Mouse (Mus musculus) kidney, embryonic 16.5 days (tissue): Measurements from ENCODE around the gene Dnajc5. TPM values are rescaled to one million over a fixed set of nuclear protein-coding genes. Genes with fewer than 3 reads are reported as not detected.
A peak's percentile ranks its signal among the peaks of the same experiment; 100 is the strongest.

Source experiments
- ATAC-seq: fragments of 200-750 bp; cut with Nextera tagmentation; 2 replicates; pipeline ENCODE4 v1.8.0; 2017; ENCODE audit warnings: moderate TSS enrichment; ENCODE audit not compliant: low FRiP score, low TSS enrichment
- H3K27ac ChIP-seq: fragments of 300-500 bp; sonication (generic); 2 replicates; pipeline ENCODE4 v1.5.1; 2014; ENCODE audit warnings: low read length
- H3K27me3 ChIP-seq: fragments of 300-500 bp; sonication (generic); 2 replicates; pipeline ENCODE4 v1.6.1; 2014; ENCODE audit warnings: low read length, control low read depth, mixed read lengths; ENCODE audit not compliant: insufficient read depth
- H3K36me3 ChIP-seq: fragments of 300-500 bp; sonication (generic); 2 replicates; pipeline ENCODE4 v1.6.1; 2014; ENCODE audit warnings: low read length, control low read depth, mixed read lengths; ENCODE audit not compliant: insufficient read depth
- H3K4me1 ChIP-seq: fragments of 300-500 bp; sonication (generic); 2 replicates; pipeline ENCODE4 v1.6.1; 2014; ENCODE audit warnings: low read length, control low read depth, mixed read lengths; ENCODE audit not compliant: insufficient read depth
- H3K4me2 ChIP-seq: fragments of 300-500 bp; sonication (generic); replicated peaks from 2 replicates; pipeline ENCODE4 v1.6.1; 2014; ENCODE audit warnings: low read depth, low read length
- H3K4me3 ChIP-seq: fragments of 300-500 bp; sonication (generic); 2 replicates; pipeline ENCODE4 v1.5.1; 2014; ENCODE audit warnings: mild to moderate bottlenecking, low read length
- H3K9ac ChIP-seq: fragments of 300-500 bp; sonication (generic); replicated peaks from 2 replicates; pipeline ENCODE4 v1.6.1; 2014; ENCODE audit warnings: low read length
- H3K9me3 ChIP-seq: fragments of 300-500 bp; sonication (generic); 2 replicates; pipeline ENCODE4 v1.6.1; 2016; ENCODE audit warnings: low read length, control low read depth
- WGBS: fragments of 180-500 bp; shearing (Covaris S2); extraction: QIAGEN DNeasy Blood & Tissue Kit; methylation state at CpG from one replicate; pipeline ENCODE4 v1.1.7; 2014; 5-methylcytosine and 5-hydroxymethylcytosine counted together
- polyA plus RNA-seq: library from polyadenylated mRNA; unstranded; fragments of >200 nt; fragmentation: Nextera tagmentation; extraction: Ambion mirVana; gene quantifications from 2 replicates; pipeline ENCODE4 v1.2.1, GENCODE M21; 2015

Dnajc5 gene
- polyA plus RNA-seq, 1 experiment from 2014 or later: 91.7 TPM

GRCm38 (mm10) chr2:181537444-181538047 is 17.3 kb downstream of the Dnajc5 start:
- peaks cover 3% of the 10 kb centered on the region; the same call in 1 of the 2 replicates for H3K4me1 ChIP-seq
- H3K4me3 ChIP-seq: no peak overlapping the region
- H3K4me2 ChIP-seq: no peak overlapping the region
- 0 out of 2 replicates have a peak overlapping the region, but pooled peaks have one; percentile 2 for H3K27ac ChIP-seq
- no peaks in the 10 kb centered on the region for H3K9me3 ChIP-seq
- 81% methylated on average over 2 of the region's 2 CpGs for WGBS
- peak; percentile 76 for ATAC-seq
- no peaks in the 10 kb centered on the region for H3K27me3 ChIP-seq
- no peak overlapping the region for H3K9ac ChIP-seq
- H3K36me3 ChIP-seq: peaks cover 1% of the 10 kb centered on the region; the same call in 1 of the 2 replicates

GRCm38 (mm10) chr2:181541761-181542380 is 21.6 kb downstream of the Dnajc5 start:
- H3K9ac ChIP-seq: no peak overlapping the region
- H3K27ac ChIP-seq: no peak overlapping the region
- H3K36me3 ChIP-seq: no peaks in the 10 kb centered on the region
- no peak overlapping the region for H3K4me3 ChIP-seq
- H3K4me1 ChIP-seq: peaks cover 3% of the 10 kb centered on the region; the same call in 1 of the 2 replicates
- no peaks in the 10 kb centered on the region for H3K9me3 ChIP-seq
- no peaks in the 10 kb centered on the region for H3K27me3 ChIP-seq
- H3K4me2 ChIP-seq: no peak overlapping the region
- no peak for ATAC-seq
- WGBS: 87% methylated on average over 6 of the region's 6 CpGs

GRCm38 (mm10) chr2:181546142-181546541 is 25.9 kb downstream of the Dnajc5 start:
- Histone ChIP-seq H3K4me2 (no peak overlapping the region), H3K27me3 (no peaks in the 10 kb centered on the region), H3K9me3 (no peaks in the 10 kb centered on the region), H3K27ac (no peak overlapping the region), H3K36me3 (peaks cover 34% of the 10 kb centered on the region), H3K4me3 (no peak overlapping the region), H3K4me1 (no peaks in the 10 kb centered on the region), H3K9ac (no peak overlapping the region)
- WGBS: 94% methylated on average over 7 of the region's 7 CpGs
- no peak for ATAC-seq

- WGBS: 74% methylated on average over 1 of the region's 1 CpGs
- Histone ChIP-seq H3K4me3 (no peak overlapping the region), H3K36me3 (peaks cover 48% of the 10 kb centered on the region), H3K9me3 (no peaks in the 10 kb centered on the region), H3K27ac (no peak overlapping the region), H3K4me1 (no peaks in the 10 kb centered on the region), H3K4me2 (no peak overlapping the region), H3K9ac (no peak overlapping the region), H3K27me3 (no peaks in the 10 kb centered on the region)
- no peak for ATAC-seq
Observed at GRCm38 (mm10) chr2:181548227-181548626, 27.9 kb downstream of the Dnajc5 start.

- H3K4me1 ChIP-seq: no peaks in the 10 kb centered on the region
- ATAC-seq: peak; percentile 70
- no peak overlapping the region for H3K4me3 ChIP-seq
- H3K9ac ChIP-seq: no peak overlapping the region
- no peaks in the 10 kb centered on the region for H3K9me3 ChIP-seq
- H3K27ac ChIP-seq: no peak overlapping the region
- 57% methylated on average over 5 of the region's 5 CpGs for WGBS
- H3K4me2 ChIP-seq: no peak overlapping the region
- H3K27me3 ChIP-seq: no peaks in the 10 kb centered on the region
- H3K36me3 ChIP-seq: peaks cover 48% of the 10 kb centered on the region
Observed at GRCm38 (mm10) chr2:181548682-181549081, 28.4 kb downstream of the Dnajc5 start.

GRCm38 (mm10) chr2:181550233-181550632 is 29.9 kb downstream of the Dnajc5 start:
- Histone ChIP-seq H3K9ac (no peak overlapping the region), H3K4me2 (no peak overlapping the region), H3K9me3 (no peaks in the 10 kb centered on the region), H3K36me3 (peaks cover 51% of the 10 kb centered on the region), H3K4me1 (no peaks in the 10 kb centered on the region), H3K4me3 (no peak overlapping the region), H3K27ac (no peak overlapping the region), H3K27me3 (no peaks in the 10 kb centered on the region)
- no peak for ATAC-seq
- 96% methylated on average over 2 of the region's 2 CpGs for WGBS

GRCm38 (mm10) chr2:181553772-181554171 is 33.5 kb downstream of the Dnajc5 start:
- Histone ChIP-seq H3K4me1 (no peaks in the 10 kb centered on the region), H3K27me3 (no peaks in the 10 kb centered on the region), H3K27ac (no peak overlapping the region), H3K36me3 (peaks cover 39% of the 10 kb centered on the region), H3K9me3 (no peaks in the 10 kb centered on the region), H3K4me3 (no peak overlapping the region), H3K4me2 (no peak overlapping the region), H3K9ac (no peak overlapping the region)
- no peak for ATAC-seq

GRCm38 (mm10) chr2:181567338-181567737 is 47.1 kb downstream of the Dnajc5 start:
- WGBS: 84% methylated on average over 3 of the region's 3 CpGs

GRCm38 (mm10) chr2:181568272-181569008 is 48.2 kb downstream of the Dnajc5 start:
- H3K36me3 ChIP-seq: peaks cover 10% of the 10 kb centered on the region
- no peak for ATAC-seq
- no peak overlapping the region for H3K4me2 ChIP-seq
- no peaks in the 10 kb centered on the region for H3K27me3 ChIP-seq
- 80% methylated on average over 7 of the region's 7 CpGs for WGBS
- H3K4me1 ChIP-seq: no peaks in the 10 kb centered on the region
- H3K9me3 ChIP-seq: no peaks in the 10 kb centered on the region
- H3K9ac ChIP-seq: no peak overlapping the region
- no peak overlapping the region for H3K4me3 ChIP-seq
- no peak overlapping the region for H3K27ac ChIP-seq

More at GRCm38 (mm10) chr2:181567338-181567737, 47.1 kb downstream of the Dnajc5 start:
- Histone ChIP-seq H3K27me3 (no peaks in the 10 kb centered on the region), H3K36me3 (no peaks in the 10 kb centered on the region), H3K9me3 (no peaks in the 10 kb centered on the region), H3K9ac (no peak overlapping the region), H3K4me2 (no peak overlapping the region), H3K4me3 (no peak overlapping the region), H3K4me1 (no peaks in the 10 kb centered on the region), H3K27ac (no peak overlapping the region)
- no peak for ATAC-seq

- H3K9ac ChIP-seq: no peak overlapping the region
- H3K4me1 ChIP-seq: no peaks in the 10 kb centered on the region
- peaks cover 13% of the 10 kb centered on the region for H3K36me3 ChIP-seq
- ATAC-seq: no peak; the same call in 1 of the 2 replicates
- H3K27ac ChIP-seq: no peak overlapping the region
- H3K4me3 ChIP-seq: no peak overlapping the region
- WGBS: 94% methylated on average over 10 of the region's 10 CpGs
- no peak overlapping the region for H3K4me2 ChIP-seq
- no peaks in the 10 kb centered on the region for H3K27me3 ChIP-seq
- H3K9me3 ChIP-seq: no peaks in the 10 kb centered on the region
Observed at GRCm38 (mm10) chr2:181569856-181570255, 49.6 kb downstream of the Dnajc5 start.
